Mouse (Mus musculus) embryonic fibroblast, embryonic 13.5 days (primary cell): ENCODE data around the gene Slc6a6.

Source experiments
- CTCF ChIP-seq: IDR thresholded peaks from 2 replicates; pipeline ENCODE4 v1.5.1; 2011; ENCODE audit warnings: mild to moderate bottlenecking, control low read depth, low read length, moderate library complexity, borderline replicate concordance; ENCODE audit not compliant: insufficient read depth
- POLR2A ChIP-seq: IDR thresholded peaks from 2 replicates; pipeline ENCODE4 v1.6.1; 2011; ENCODE audit warnings: low read depth, mild to moderate bottlenecking, control low read depth, low read length, moderate library complexity

- TF ChIP-seq POLR2A (no peak), CTCF (no peak)
These were observed 15.0 kb downstream of the Slc6a6 start for GRCm38 (mm10) chr6:91698831-91699230.
